Mouse (Mus musculus) kidney, embryonic 14.5 days (tissue): ENCODE data around the gene Calm5. TPM values are rescaled to one million over a fixed set of nuclear protein-coding genes. Genes with fewer than 3 reads are reported as not detected.
"Not testable (repeated sequence)": the region's sequence is repeated elsewhere in the genome, so short reads cannot be mapped to it uniquely, and the experiment has no call there.

ENCODE experiments used
- ATAC-seq: fragments of 200-750 bp; cut with Nextera tagmentation; 2 replicates; pipeline ENCODE4 v1.8.0; 2017; ENCODE audit warnings: moderate number of reproducible peaks, mild to moderate bottlenecking, moderate TSS enrichment, moderate library complexity; ENCODE audit not compliant: low FRiP score, low TSS enrichment
- H3K27ac ChIP-seq: fragments of 300-500 bp; sonication (generic); 2 replicates; pipeline ENCODE4 v1.5.1; 2014; ENCODE audit warnings: low read depth, mild to moderate bottlenecking, low read length, moderate library complexity, mixed read lengths
- H3K27me3 ChIP-seq: fragments of 300-500 bp; sonication (generic); 2 replicates; pipeline ENCODE4 v1.6.1; 2014; ENCODE audit warnings: mild to moderate bottlenecking, low read length; ENCODE audit not compliant: control insufficient read depth, insufficient read depth
- H3K36me3 ChIP-seq: fragments of 300-500 bp; sonication (generic); 2 replicates; pipeline ENCODE4 v1.6.1; 2014; ENCODE audit warnings: low read length, mixed read lengths; ENCODE audit not compliant: control insufficient read depth, insufficient read depth
- H3K4me1 ChIP-seq: fragments of 300-500 bp; sonication (generic); 2 replicates; pipeline ENCODE4 v1.6.1; 2014; ENCODE audit warnings: low read length, mixed read lengths; ENCODE audit not compliant: control insufficient read depth, insufficient read depth
- H3K4me2 ChIP-seq: fragments of 300-500 bp; sonication (generic); replicated peaks from 2 replicates; pipeline ENCODE4 v1.6.1; 2014; ENCODE audit warnings: low read depth, mild to moderate bottlenecking, low read length
- H3K4me3 ChIP-seq: fragments of 300-500 bp; sonication (generic); 2 replicates; pipeline ENCODE4 v1.5.1; 2014; ENCODE audit warnings: mild to moderate bottlenecking, low read length
- H3K9ac ChIP-seq: fragments of 300-500 bp; sonication (generic); 2 replicates; pipeline ENCODE4 v1.6.1; 2014; ENCODE audit warnings: low read depth, mild to moderate bottlenecking, low read length, moderate library complexity
- H3K9me3 ChIP-seq: fragments of 300-500 bp; sonication (generic); 2 replicates; pipeline ENCODE4 v1.6.1; 2016; ENCODE audit warnings: low read length; ENCODE audit not compliant: control insufficient read depth
- WGBS: fragments of 180-500 bp; shearing (Covaris S2); extraction: QIAGEN DNeasy Blood & Tissue Kit; methylation state at CpG from one replicate; pipeline ENCODE4 v1.1.7; 2014; 5-methylcytosine and 5-hydroxymethylcytosine counted together
- polyA plus RNA-seq: library from polyadenylated mRNA; unstranded; fragments of >200 nt; fragmentation: Nextera tagmentation; extraction: Ambion mirVana; gene quantifications from 2 replicates; pipeline ENCODE4 v1.2.1, GENCODE M21; 2014

Gene Calm5
- polyA plus RNA-seq, 1 experiment from 2014 or later = not detected

GRCm38 (mm10) chr13:3895397-3895980 is 41.5 kb downstream of the Calm5 start:
- H3K9me3 ChIP-seq = no peaks in the 10 kb centered on the region
- no peak overlapping the region for H3K4me3 ChIP-seq
- ATAC-seq = no peak
- no peak overlapping the region for H3K4me2 ChIP-seq
- H3K27ac ChIP-seq = no peak overlapping the region
- H3K27me3 ChIP-seq = no peaks in the 10 kb centered on the region
- 0 out of 2 replicates have a peak, but pooled peaks cover 3% of the 10 kb centered on the region for H3K4me1 ChIP-seq
- 92% methylated on average over 8 of the region's 8 CpGs for WGBS
- H3K36me3 ChIP-seq = peaks cover 8% of the 10 kb centered on the region; the same call in 1 of the 2 replicates
- H3K9ac ChIP-seq = no peak overlapping the region

GRCm38 (mm10) chr13:3896032-3896431 is 42.1 kb downstream of the Calm5 start:
- Histone ChIP-seq H3K9me3 (no peaks in the 10 kb centered on the region), H3K4me2 (no peak overlapping the region), H3K36me3 (peaks cover 8% of the 10 kb centered on the region; the same call in 1 of the 2 replicates), H3K4me3 (no peak overlapping the region), H3K4me1 (0 out of 2 replicates have a peak, but pooled peaks cover 3% of the 10 kb centered on the region), H3K9ac (no peak overlapping the region), H3K27ac (no peak overlapping the region), H3K27me3 (no peaks in the 10 kb centered on the region)
- 92% methylated on average over 6 of the region's 6 CpGs for WGBS
- no peak for ATAC-seq

GRCm38 (mm10) chr13:3896913-3897312 is 42.9 kb downstream of the Calm5 start:
- Histone ChIP-seq H3K27me3 (no peaks in the 10 kb centered on the region), H3K4me1 (0 out of 2 replicates have a peak, but pooled peaks cover 3% of the 10 kb centered on the region), H3K36me3 (peaks cover 8% of the 10 kb centered on the region; the same call in 1 of the 2 replicates), H3K9me3 (no peaks in the 10 kb centered on the region), H3K9ac (no peak overlapping the region), H3K4me2 (no peak overlapping the region), H3K4me3 (no peak overlapping the region), H3K27ac (no peak overlapping the region)
- WGBS = 45% methylated on average over 5 of the region's 5 CpGs
- ATAC-seq = no peak

GRCm38 (mm10) chr13:3898202-3898601 is 44.2 kb downstream of the Calm5 start:
- WGBS = 96% methylated on average over 5 of the region's 5 CpGs

DNA sequence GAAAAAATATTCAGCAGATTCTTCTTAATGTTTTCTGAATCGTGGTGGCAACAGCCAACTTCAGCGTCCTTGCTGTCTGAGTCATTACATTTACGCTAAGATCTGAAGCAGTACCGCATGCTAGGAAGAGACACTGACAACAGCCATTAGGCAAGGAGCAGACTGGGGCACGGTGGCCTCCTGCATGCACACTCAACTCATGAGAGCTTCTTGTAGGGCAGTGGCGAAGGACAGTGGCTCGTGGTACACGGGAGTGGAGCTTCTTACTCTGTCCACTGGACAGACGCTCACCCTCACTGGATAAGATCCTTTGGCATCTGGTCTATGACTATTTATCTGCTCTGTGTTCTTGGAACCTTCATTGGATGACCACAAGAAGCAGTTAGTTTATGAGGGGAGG is 45.3 kb downstream of the Calm5 start:
- Histone ChIP-seq H3K9me3 (no peaks in the 10 kb centered on the region), H3K4me1 (no peaks in the 10 kb centered on the region), H3K27me3 (no peaks in the 10 kb centered on the region), H3K27ac (no peak overlapping the region), H3K9ac (no peak overlapping the region), H3K4me2 (no peak overlapping the region), H3K36me3 (peaks cover 12% of the 10 kb centered on the region; the same call in 1 of the 2 replicates), H3K4me3 (no peak overlapping the region)
- no peak for ATAC-seq
- WGBS = 84% methylated on average over 9 of the region's 9 CpGs

More at GRCm38 (mm10) chr13:3898202-3898601, 44.2 kb downstream of the Calm5 start:
- not testable (repeated sequence) for H3K36me3 ChIP-seq, H3K4me3 ChIP-seq, H3K27ac ChIP-seq, H3K9me3 ChIP-seq, ATAC-seq, H3K4me2 ChIP-seq, H3K9ac ChIP-seq, H3K4me1 ChIP-seq, H3K27me3 ChIP-seq

Other genes with a start within 250 kb of the Calm5 start
- gene Fam208b, start 243.1 kb upstream of the Calm5 start, polyA plus RNA-seq = 24.7 and 25.8 TPM in 2 replicates
- gene Asb13, start 220.1 kb upstream of the Calm5 start, polyA plus RNA-seq = 10.5 and 15.7 TPM in 2 replicates
- gene Calml3, start 49.9 kb upstream of the Calm5 start, polyA plus RNA-seq = 0.84 and 1.3 TPM in 2 replicates
- not detected in 2 replicates for gene Calm4, start 16.4 kb upstream of the Calm5 start, polyA plus RNA-seq
- 28.5 and 43.9 TPM in 2 replicates for gene Net1, start 64.0 kb downstream of the Calm5 start, polyA plus RNA-seq
- gene Tubal3, start 64.1 kb downstream of the Calm5 start, polyA plus RNA-seq = not detected in 2 replicates
- not detected in 2 replicates for gene Ucn3, start 91.2 kb downstream of the Calm5 start, polyA plus RNA-seq
- gene Akr1c14, start 194.8 kb downstream of the Calm5 start, polyA plus RNA-seq = 1.6 and 1.9 TPM in 2 replicates